ENCODE assay signal across 19 mouse cellular contexts in the genomic region with DNA sequence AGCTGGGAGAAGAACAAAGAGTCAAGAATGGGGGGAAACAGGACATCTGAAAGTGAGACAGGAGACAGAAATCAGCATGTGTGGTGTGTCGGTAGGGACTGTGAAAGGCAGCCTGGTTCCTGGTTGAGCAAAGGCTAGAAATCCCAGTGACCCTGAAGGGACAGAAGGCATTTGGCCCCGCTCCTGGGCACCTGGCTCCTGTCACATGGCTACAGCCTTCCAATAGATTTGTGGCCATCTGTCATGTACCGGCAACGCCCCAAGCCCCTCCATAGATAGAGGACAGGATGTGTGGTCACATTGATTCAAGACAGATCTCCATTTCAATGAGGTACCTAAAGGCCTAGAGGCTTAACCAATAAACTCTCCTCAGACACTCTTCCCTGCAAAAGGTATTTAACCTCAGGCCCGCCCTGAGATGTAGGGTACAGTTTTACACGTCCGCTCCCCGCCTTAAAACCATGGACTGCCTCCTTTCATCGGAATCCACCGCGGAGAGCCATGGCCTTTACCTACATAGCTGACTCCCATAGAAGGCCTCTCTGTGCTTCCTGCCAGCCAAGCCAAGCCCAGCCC.
"Had no signal": no experiment of that assay in that cellular context is flagged by ENCODE, and none has a peak within 500 bp of the region (broad histone marks: within the 10 kb centered on the region; RNA-seq: fewer than 3 reads in every experiment).

No protein-coding gene starts in this region.

- H3K9me3 ChIP-seq: kidney, embryonic 15.5 days; liver, embryonic 13.5 days; midbrain, embryonic 12.5 days; midbrain, embryonic 15.5 days; neural tube, embryonic 12.5 days; neural tube, embryonic 15.5 days; stomach, embryonic 15.5 days had no signal

- H3K4me1 ChIP-seq: liver, embryonic 13.5 days had no signal

- H3K9ac ChIP-seq: kidney, embryonic 15.5 days; liver, embryonic 13.5 days; midbrain, embryonic 12.5 days; midbrain, embryonic 15.5 days; neural tube, embryonic 12.5 days; neural tube, embryonic 15.5 days; stomach, embryonic 15.5 days had no signal

- DNase-seq: kidney, adult 8-10 months; kidney, postnatal 10 days; kidney, postnatal 36 days; liver, embryonic 13.5 days; lung, adult 2 months; lung, postnatal 14 days; retina, postnatal 1 day; right cerebral cortex, postnatal 25 days; spleen, adult 18-20 months; thymus, adult 2 months; thymus, postnatal 14 days; thymus, postnatal 4 days had no signal

- H3K4me2 ChIP-seq: kidney, embryonic 15.5 days; liver, embryonic 13.5 days; midbrain, embryonic 12.5 days; midbrain, embryonic 15.5 days; neural tube, embryonic 12.5 days; neural tube, embryonic 15.5 days; stomach, embryonic 15.5 days had no signal

- H3K36me3 ChIP-seq: kidney, embryonic 15.5 days; liver, embryonic 13.5 days; midbrain, embryonic 12.5 days; midbrain, embryonic 15.5 days; neural tube, embryonic 12.5 days; neural tube, embryonic 15.5 days; stomach, embryonic 15.5 days had no signal

- ATAC-seq: midbrain, embryonic 15.5 days had no signal

- H3K27ac ChIP-seq: kidney, embryonic 15.5 days; liver, embryonic 13.5 days; macrophage; midbrain, embryonic 12.5 days; midbrain, embryonic 15.5 days; neural tube, embryonic 12.5 days; neural tube, embryonic 15.5 days; stomach, embryonic 15.5 days had no signal

- H3K4me3 ChIP-seq: kidney, embryonic 15.5 days; liver, embryonic 13.5 days; midbrain, embryonic 12.5 days; midbrain, embryonic 15.5 days; neural tube, embryonic 12.5 days; neural tube, embryonic 15.5 days; stomach, embryonic 15.5 days had no signal

- H3K27me3 ChIP-seq: kidney, embryonic 15.5 days; liver, embryonic 13.5 days; midbrain, embryonic 12.5 days; midbrain, embryonic 15.5 days; neural tube, embryonic 12.5 days; neural tube, embryonic 15.5 days; stomach, embryonic 15.5 days had no signal
